Mouse (Mus musculus) kidney, adult 2 months (tissue): ENCODE measurements at regions not wholly inside any gene's neighbourhood (a gene's known extent, or its start where the extent isn't known, plus 50 kb on each side); places are given as distances from the start of the nearest gene placed in this dataset.

ENCODE experiments used
- DNase-seq: peaks from one replicate; pipeline ENCODE4 v3.0.0; 2021
- H3K27ac ChIP-seq: fragments of 200-500 bp; 2 replicates; pipeline ENCODE4 v1.5.1; 2012; ENCODE audit warnings: low read depth, low read length, control low read depth, inconsistent platforms; ENCODE audit not compliant: insufficient read depth
- H3K27me3 ChIP-seq: fragments of 200-500 bp; replicated peaks from 2 replicates; pipeline ENCODE4 v1.6.1; 2012; ENCODE audit warnings: mild to moderate bottlenecking, moderate library complexity, low read length, inconsistent platforms; ENCODE audit not compliant: control insufficient read depth, insufficient read depth
- H3K36me3 ChIP-seq: fragments of 200-500 bp; 2 replicates; pipeline ENCODE4 v1.6.1; 2012; ENCODE audit warnings: mild to moderate bottlenecking, moderate library complexity, low read length, inconsistent platforms; ENCODE audit not compliant: control insufficient read depth, insufficient read depth
- H3K4me1 ChIP-seq: fragments of 200-500 bp; 2 replicates; pipeline ENCODE4 v1.6.1; 2011; ENCODE audit warnings: low read length; ENCODE audit not compliant: control insufficient read depth, insufficient read depth
- H3K4me3 ChIP-seq: fragments of 200-500 bp; 2 replicates; pipeline ENCODE4 v1.5.1; 2011; ENCODE audit warnings: mild to moderate bottlenecking, low read depth, low read length, control low read depth; ENCODE audit not compliant: insufficient read depth
- CTCF ChIP-seq: fragments of 200-500 bp; conservative IDR thresholded peaks from 2 replicates; pipeline ENCODE4 v1.5.1; 2011; ENCODE audit warnings: low read depth, mild to moderate bottlenecking, control low read depth, low read length, moderate library complexity, mixed read lengths; ENCODE audit not compliant: insufficient read depth, insufficient read length
- POLR2A ChIP-seq: fragments of 200-500 bp; IDR thresholded peaks from one replicate; pipeline ENCODE4 v1.6.1; 2011; ENCODE audit warnings: low read depth, low read length, control low read depth
- WGBS: fragments of 180-500 bp; shearing (Covaris S2); methylation state at CpG from one replicate; pipeline ENCODE4 v1.1.7; 2018; 5-methylcytosine and 5-hydroxymethylcytosine counted together

- Histone ChIP-seq H3K4me1 (no peaks in the 10 kb centered on the region), H3K4me3 (no peak overlapping the region), H3K36me3 (no peaks in the 10 kb centered on the region), H3K27me3 (no peaks in the 10 kb centered on the region), H3K27ac (no peak overlapping the region)
- no peak for TF ChIP-seq POLR2A
- TF ChIP-seq CTCF = no peak
- 81% methylated on average over 2 of the region's 2 CpGs for WGBS
- no peak for DNase-seq
Measured at GRCm38 (mm10) chr3:150185807-150186206, 1195.5 kb upstream of the Adgrl2 start.

GRCm38 (mm10) chr3:150193132-150193531, 1202.8 kb upstream of the Adgrl2 start:
- no peak overlapping the region for H3K27ac ChIP-seq
- 76% methylated on average over 4 of the region's 4 CpGs for WGBS
- DNase-seq = no peak
- no peak overlapping the region for H3K4me3 ChIP-seq
- H3K36me3 ChIP-seq = no peaks in the 10 kb centered on the region
- TF ChIP-seq POLR2A (no peak), CTCF (no peak)
- no peaks in the 10 kb centered on the region for H3K4me1 ChIP-seq
- H3K27me3 ChIP-seq = no peaks in the 10 kb centered on the region

- WGBS = 36% methylated on average over 5 of the region's 5 CpGs
Measured at GRCm38 (mm10) chr3:150198492-150198891, 1208.1 kb upstream of the Adgrl2 start.

GRCm38 (mm10) chr3:150205902-150206301, 1215.5 kb upstream of the Adgrl2 start:
- Histone ChIP-seq H3K36me3 (no peaks in the 10 kb centered on the region), H3K27me3 (no peaks in the 10 kb centered on the region), H3K4me1 (no peaks in the 10 kb centered on the region), H3K27ac (no peak overlapping the region), H3K4me3 (no peak overlapping the region)
- DNase-seq = no peak
- TF ChIP-seq POLR2A (no peak), CTCF (no peak)

More at GRCm38 (mm10) chr3:150198492-150198891, 1208.1 kb upstream of the Adgrl2 start:
- no peak for DNase-seq
- H3K4me3 ChIP-seq = no peak overlapping the region
- H3K4me1 ChIP-seq = no peaks in the 10 kb centered on the region
- H3K27ac ChIP-seq = no peak overlapping the region
- H3K27me3 ChIP-seq = no peaks in the 10 kb centered on the region
- no peaks in the 10 kb centered on the region for H3K36me3 ChIP-seq
- TF ChIP-seq CTCF (no peak), POLR2A (no peak)

- no peak for DNase-seq
- Histone ChIP-seq H3K4me3 (no peak overlapping the region), H3K4me1 (no peaks in the 10 kb centered on the region), H3K27ac (no peak overlapping the region), H3K27me3 (no peaks in the 10 kb centered on the region), H3K36me3 (no peaks in the 10 kb centered on the region)
- no peak for TF ChIP-seq POLR2A
- TF ChIP-seq CTCF = no peak
- 83% methylated on average over 2 of the region's 2 CpGs for WGBS
Measured at GRCm38 (mm10) chr3:150233279-150233678, 1204.4 kb upstream of the Adgrl4 start.

- WGBS = 81% methylated on average over 7 of the region's 7 CpGs
- no peak for DNase-seq
- H3K27me3 ChIP-seq = no peaks in the 10 kb centered on the region
- no peaks in the 10 kb centered on the region for H3K4me1 ChIP-seq
- H3K36me3 ChIP-seq = no peaks in the 10 kb centered on the region
- TF ChIP-seq CTCF = no peak
- TF ChIP-seq POLR2A = no peak
- H3K27ac ChIP-seq = no peak overlapping the region
- H3K4me3 ChIP-seq = no peak overlapping the region
Measured at GRCm38 (mm10) chr3:150236946-150237600, 1200.6 kb upstream of the Adgrl4 start.

GRCm38 (mm10) chr3:150275038-150275437, 1162.6 kb upstream of the Adgrl4 start:
- WGBS = 95% methylated on average over 2 of the region's 2 CpGs
- no peak overlapping the region for H3K27ac ChIP-seq

More at GRCm38 (mm10) chr3:150275038-150275437, 1162.6 kb upstream of the Adgrl4 start:
- Histone ChIP-seq H3K4me1 (no peaks in the 10 kb centered on the region), H3K27me3 (no peaks in the 10 kb centered on the region), H3K4me3 (no peak overlapping the region), H3K36me3 (no peaks in the 10 kb centered on the region)
- no peak for TF ChIP-seq CTCF
- TF ChIP-seq POLR2A = no peak
- DNase-seq = no peak
